Mouse (Mus musculus): ENCODE data around the gene Cnot3. TPM values are rescaled to one million over a fixed set of nuclear protein-coding genes. Genes with fewer than 3 reads are reported as not detected.

Cnot3 gene
- polyA plus RNA-seq, 1 experiment from 2014 or later, result 57.8 TPM

GRCm38 (mm10) chr7:3617242-3617995 lies 27.6 kb upstream of the Cnot3 start, which contains the start of gene Ndufa3:
TSS of gene Ndufa3 (plus strand) at chr7:3617373.
- Histone ChIP-seq H3K27ac (peak within 1 kb of the TSS; percentile 59), H3K4me1 (replicated peaks) (peaks cover 12% of the 10 kb centered on the region), H3K9ac (replicated peaks) (peak within 1 kb of the TSS; percentile 88), H3K27me3 (no peaks in the 10 kb centered on the region), H3K36me3 (peaks cover 30% of the 10 kb centered on the region), H3K4me2 (replicated peaks) (peak within 1 kb of the TSS; percentile 88), H3K9me3 (no peaks in the 10 kb centered on the region), H3K4me3 (replicated peaks) (peak within 1 kb of the TSS; percentile 82)
- under 1% methylated on average over 32 of the region's 32 CpGs for WGBS
- ATAC-seq, result peak; percentile 98

DNA sequence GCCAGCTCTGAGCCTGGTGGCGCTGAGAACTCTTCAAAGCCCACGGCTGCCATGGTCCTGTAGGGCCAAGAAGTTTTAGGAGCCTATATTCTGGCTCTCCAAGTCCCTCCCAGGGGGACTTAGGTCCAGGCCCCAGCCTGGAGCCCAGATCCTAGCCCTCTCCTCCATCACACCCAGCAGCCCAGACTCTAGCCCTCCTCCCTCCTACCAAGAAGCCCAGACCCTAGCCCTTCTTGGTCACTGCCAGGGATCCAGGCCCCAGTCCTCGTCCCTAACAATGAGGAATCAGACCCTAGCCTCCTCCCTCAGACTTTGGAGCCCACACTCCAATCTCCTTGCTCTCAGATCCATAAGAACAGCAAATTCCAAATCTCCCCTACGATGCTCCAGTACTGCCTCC lies 16.0 kb upstream of the Cnot3 start:
- no peaks in the 10 kb centered on the region for H3K27me3 ChIP-seq
- peaks cover 27% of the 10 kb centered on the region for H3K4me1 ChIP-seq (replicated peaks)
- peak; percentile 81 for ATAC-seq
- H3K27ac ChIP-seq, result peak overlapping the region; percentile 70; the same call in 1 of the 2 replicates
- peak overlapping the region; percentile 99 for H3K4me2 ChIP-seq (replicated peaks)
- H3K9ac ChIP-seq (replicated peaks), result peak overlapping the region; percentile 90
- peak overlapping the region; percentile 79 for H3K4me3 ChIP-seq (replicated peaks)
- peaks cover 44% of the 10 kb centered on the region for H3K36me3 ChIP-seq
- 41% methylated on average over 4 of the region's 4 CpGs for WGBS
- no peaks in the 10 kb centered on the region for H3K9me3 ChIP-seq

DNA sequence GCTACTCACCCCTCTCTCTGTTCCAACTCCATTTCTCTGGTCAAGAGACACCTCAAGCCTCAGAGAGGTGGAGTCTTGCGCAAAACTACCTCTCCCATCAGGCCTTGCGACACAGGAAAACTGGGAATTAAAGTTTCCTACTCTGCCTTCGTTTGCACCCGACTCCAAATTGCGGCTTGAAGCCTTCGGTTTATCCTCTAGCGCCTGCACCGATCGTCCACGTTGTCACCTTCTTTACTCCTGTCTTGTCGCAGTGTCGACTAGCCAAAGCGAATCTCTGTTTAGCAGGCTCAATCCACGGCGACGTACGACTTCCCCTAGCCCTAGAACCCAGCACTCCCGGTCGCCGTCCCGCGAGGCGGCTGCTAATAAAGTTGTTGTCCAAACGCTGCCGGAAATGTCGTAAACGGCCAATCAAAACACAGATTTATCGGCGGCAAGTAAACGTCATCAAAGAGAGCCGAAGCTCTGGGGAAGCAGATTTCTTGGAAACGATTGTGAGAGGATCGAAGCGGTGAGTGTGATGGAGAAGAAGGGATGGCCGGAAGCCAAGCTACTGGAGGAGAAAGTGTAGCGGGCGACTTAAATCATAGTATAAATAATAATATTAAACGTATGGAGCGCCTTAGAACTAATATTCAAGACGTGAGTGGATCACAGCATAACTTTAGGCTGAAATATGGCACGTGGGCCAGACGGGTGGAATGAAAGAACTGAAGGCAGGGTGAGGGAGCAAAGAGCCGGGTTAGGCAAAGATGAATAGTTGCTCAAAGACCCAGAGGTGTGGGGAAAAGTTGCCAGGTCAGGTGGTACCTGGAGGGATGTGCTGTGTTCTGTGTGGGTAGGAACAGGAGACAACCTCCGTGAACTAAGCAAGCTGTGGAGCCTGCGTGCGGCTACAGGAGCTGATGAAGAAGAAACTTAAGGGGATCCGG lies 15.3 kb upstream of the Cnot3 start, which contains the start of the genes Tfpt and Prpf31:
Gene Tfpt (minus strand): TSS at position 387 of the 935 bp plus-strand sequence.
Gene Prpf31 (plus strand): TSS at position 443 of the 935 bp plus-strand sequence.
- no peaks in the 10 kb centered on the region for H3K27me3 ChIP-seq
- peaks cover 44% of the 10 kb centered on the region for H3K36me3 ChIP-seq
- H3K4me2 ChIP-seq (replicated peaks), result peak within 1 kb of the TSS; percentile 99
- H3K4me1 ChIP-seq (replicated peaks), result peaks cover 27% of the 10 kb centered on the region
- peak; percentile 89 for ATAC-seq
- peak within 1 kb of the TSS; percentile 90 for H3K9ac ChIP-seq (replicated peaks)
- peak within 1 kb of the TSS; percentile 70; the same call in 1 of the 2 replicates for H3K27ac ChIP-seq
- WGBS, result under 1% methylated on average over 47 of the region's 47 CpGs
- no peaks in the 10 kb centered on the region for H3K9me3 ChIP-seq
- peak within 1 kb of the TSS; percentile 79 for H3K4me3 ChIP-seq (replicated peaks)

DNA sequence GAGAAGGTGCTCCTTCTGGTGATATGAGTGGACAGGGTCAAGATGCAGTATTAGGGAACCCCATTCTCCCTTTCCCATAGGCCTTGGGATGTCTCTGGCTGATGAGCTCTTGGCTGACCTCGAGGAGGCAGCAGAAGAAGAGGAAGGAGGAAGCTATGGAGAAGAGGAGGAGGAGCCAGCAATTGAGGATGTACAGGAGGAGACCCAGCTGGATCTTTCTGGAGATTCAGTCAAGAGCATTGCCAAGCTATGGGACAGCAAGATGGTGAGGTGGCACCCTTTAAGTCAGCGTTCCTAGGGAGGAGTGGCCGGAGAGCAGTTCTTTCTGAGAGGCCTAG lies 14.6 kb upstream of the Cnot3 start:
- Histone ChIP-seq H3K4me2 (replicated peaks) (peak overlapping the region; percentile 99), H3K9me3 (no peaks in the 10 kb centered on the region), H3K4me1 (replicated peaks) (peaks cover 27% of the 10 kb centered on the region), H3K27me3 (no peaks in the 10 kb centered on the region), H3K36me3 (peaks cover 44% of the 10 kb centered on the region), H3K9ac (replicated peaks) (peak overlapping the region; percentile 82), H3K4me3 (replicated peaks) (peak overlapping the region; percentile 79), H3K27ac (no peak overlapping the region)
- 74% methylated on average over 3 of the region's 3 CpGs for WGBS
- peak; percentile 10 for ATAC-seq

DNA sequence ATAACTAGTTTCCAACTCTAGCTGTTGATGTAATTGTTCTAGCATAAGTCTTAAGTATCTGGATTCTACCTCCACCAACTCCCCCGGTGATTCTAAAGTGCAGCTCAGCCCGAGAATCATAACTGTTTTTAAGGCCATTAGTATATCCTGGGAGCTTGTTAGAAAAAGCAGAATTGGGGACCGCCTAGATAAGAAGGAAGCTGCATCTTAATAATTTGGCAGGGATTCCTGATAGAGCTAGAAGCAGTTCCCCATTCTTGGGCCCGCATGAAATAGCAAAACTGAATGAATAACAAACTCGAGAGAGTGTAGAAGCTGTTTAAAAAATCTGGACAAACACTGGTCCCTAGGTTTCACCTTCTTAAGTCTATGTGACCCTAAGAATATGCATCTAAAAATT lies 1.7 kb upstream of the Cnot3 start:
- no peak overlapping the region for H3K9ac ChIP-seq (replicated peaks)
- WGBS, result 74% methylated on average over 5 of the region's 5 CpGs
- ATAC-seq, result no peak
- H3K36me3 ChIP-seq, result peaks cover 47% of the 10 kb centered on the region
- no peaks in the 10 kb centered on the region for H3K9me3 ChIP-seq
- no peak overlapping the region for H3K4me3 ChIP-seq (replicated peaks)
- no peak overlapping the region for H3K27ac ChIP-seq
- H3K4me2 ChIP-seq (replicated peaks), result 0 out of 2 replicates have a peak overlapping the region, but pooled peaks have one; percentile 68
- peaks cover 32% of the 10 kb centered on the region for H3K4me1 ChIP-seq (replicated peaks)
- H3K27me3 ChIP-seq, result no peaks in the 10 kb centered on the region

- H3K27me3 ChIP-seq, result no peaks in the 10 kb centered on the region
- H3K9ac ChIP-seq (replicated peaks), result 0 out of 2 replicates have a peak overlapping the region, but pooled peaks have one; percentile 39
- H3K27ac ChIP-seq, result no peak overlapping the region
- peak overlapping the region; percentile 68 for H3K4me2 ChIP-seq (replicated peaks)
- H3K4me3 ChIP-seq (replicated peaks), result peak overlapping the region; percentile 98
- H3K9me3 ChIP-seq, result no peaks in the 10 kb centered on the region
- ATAC-seq, result no peak
- H3K36me3 ChIP-seq, result peaks cover 42% of the 10 kb centered on the region
- H3K4me1 ChIP-seq (replicated peaks), result peaks cover 36% of the 10 kb centered on the region
- 24% methylated on average over 9 of the region's 9 CpGs for WGBS
Observed at GRCm38 (mm10) chr7:3643843-3644242, 1.2 kb upstream of the Cnot3 start.

- Histone ChIP-seq H3K27me3 (no peaks in the 10 kb centered on the region), H3K4me1 (replicated peaks) (peaks cover 41% of the 10 kb centered on the region), H3K9me3 (no peaks in the 10 kb centered on the region), H3K4me3 (replicated peaks) (peak overlapping the region; percentile 98), H3K27ac (peak overlapping the region; percentile 46; the same call in 1 of the 2 replicates), H3K36me3 (peaks cover 38% of the 10 kb centered on the region), H3K9ac (replicated peaks) (peak overlapping the region; percentile 39; the same call in 1 of the 2 replicates), H3K4me2 (replicated peaks) (peak overlapping the region; percentile 68)
- no peak for ATAC-seq
- WGBS, result under 1% methylated on average over 11 of the region's 11 CpGs
Observed at GRCm38 (mm10) chr7:3644348-3644671, 758 bp upstream of the Cnot3 start.

- Histone ChIP-seq H3K4me1 (replicated peaks) (peaks cover 41% of the 10 kb centered on the region), H3K27me3 (no peaks in the 10 kb centered on the region), H3K4me3 (replicated peaks) (peak overlapping the region; percentile 98), H3K9me3 (no peaks in the 10 kb centered on the region), H3K4me2 (replicated peaks) (peak overlapping the region; percentile 91), H3K27ac (peak overlapping the region; percentile 97), H3K36me3 (peaks cover 27% of the 10 kb centered on the region), H3K9ac (replicated peaks) (peak overlapping the region; percentile 98)
- WGBS, result under 1% methylated on average over 54 of the region's 58 CpGs
- peak; percentile 21; the same call in 1 of the 2 replicates for ATAC-seq
Observed at GRCm38 (mm10) chr7:3645488-3646025, 489 bp downstream of the Cnot3 start.

DNA sequence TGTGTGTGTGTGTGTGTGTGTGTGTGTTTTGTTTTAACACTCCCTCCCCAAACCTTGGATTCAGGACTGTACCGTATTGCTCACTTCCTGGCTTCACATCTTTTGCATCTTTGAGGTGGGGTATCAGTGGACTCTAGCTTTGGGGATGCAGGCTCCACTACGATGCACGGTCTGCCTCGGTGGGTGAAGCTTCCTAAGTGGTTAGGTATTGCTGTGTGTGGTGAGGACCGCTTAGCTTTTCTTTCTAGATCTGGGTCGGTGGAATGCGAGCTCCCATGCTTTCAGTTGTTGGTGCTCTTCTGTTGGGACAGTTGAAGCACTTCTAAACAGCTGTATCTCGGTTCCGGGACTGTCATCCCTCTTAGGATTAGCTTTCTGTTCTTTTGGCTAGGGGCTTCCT lies 1.1 kb downstream of the Cnot3 start:
- Histone ChIP-seq H3K9me3 (no peaks in the 10 kb centered on the region), H3K4me2 (replicated peaks) (peak overlapping the region; percentile 91), H3K27ac (peak overlapping the region; percentile 97; the same call in 1 of the 2 replicates), H3K4me1 (replicated peaks) (peaks cover 41% of the 10 kb centered on the region), H3K4me3 (replicated peaks) (peak overlapping the region; percentile 98), H3K27me3 (no peaks in the 10 kb centered on the region), H3K36me3 (peaks cover 27% of the 10 kb centered on the region), H3K9ac (replicated peaks) (peak overlapping the region; percentile 98)
- WGBS, result 16% methylated on average over 9 of the region's 9 CpGs
- no peak for ATAC-seq

DNA sequence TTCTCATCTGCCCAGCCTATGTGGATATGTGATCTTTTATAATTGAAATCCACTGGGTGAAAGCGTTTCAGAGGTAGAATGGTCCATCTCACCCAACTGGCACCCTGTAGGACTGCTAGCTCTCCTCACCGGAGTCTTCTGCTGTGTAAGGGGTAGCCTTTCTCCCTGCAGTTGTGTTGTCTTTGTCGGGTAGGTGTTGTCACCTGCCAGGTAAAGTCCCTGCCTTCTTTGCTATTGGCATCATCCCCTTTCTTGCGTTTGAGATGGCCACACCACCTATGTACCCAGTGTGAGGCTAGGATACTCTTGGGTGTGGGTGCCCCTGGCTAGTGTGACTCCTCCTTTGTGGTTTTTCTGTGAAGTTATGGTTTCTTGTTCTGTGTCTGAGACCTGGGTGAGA lies 1.6 kb downstream of the Cnot3 start:
- Histone ChIP-seq H3K4me2 (replicated peaks) (peak overlapping the region; percentile 91), H3K27ac (no peak overlapping the region; the same call in 1 of the 2 replicates), H3K4me1 (replicated peaks) (peaks cover 41% of the 10 kb centered on the region), H3K27me3 (no peaks in the 10 kb centered on the region), H3K4me3 (replicated peaks) (peak overlapping the region; percentile 98), H3K9ac (replicated peaks) (peak overlapping the region; percentile 98), H3K36me3 (peaks cover 27% of the 10 kb centered on the region), H3K9me3 (no peaks in the 10 kb centered on the region)
- 74% methylated on average over 4 of the region's 4 CpGs for WGBS
- ATAC-seq, result no peak

DNA sequence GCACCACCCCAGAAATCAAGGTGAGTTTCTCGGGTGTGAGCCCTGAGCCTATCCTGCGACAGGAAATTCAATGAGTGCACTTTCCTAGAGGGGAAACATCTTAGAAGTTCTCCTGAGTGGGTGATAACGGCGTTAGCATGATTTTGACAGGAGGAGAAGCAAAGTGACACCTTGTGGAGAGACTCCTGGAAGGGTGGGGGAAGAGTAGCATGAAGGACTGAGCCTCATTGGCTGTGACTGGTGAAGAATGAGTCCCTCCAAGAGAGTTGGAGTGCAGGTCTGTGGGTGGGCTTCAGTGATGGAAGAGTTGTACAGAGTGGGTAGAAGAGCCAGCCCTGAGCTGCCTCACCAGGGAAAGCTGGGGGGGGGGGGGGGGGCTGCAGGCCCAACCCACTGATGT lies 11.9 kb downstream of the Cnot3 start:
- Histone ChIP-seq H3K9me3 (no peaks in the 10 kb centered on the region), H3K36me3 (peaks cover 100% of the 10 kb centered on the region), H3K4me1 (replicated peaks) (no peaks in the 10 kb centered on the region), H3K27me3 (no peaks in the 10 kb centered on the region), H3K4me2 (replicated peaks) (no peak overlapping the region), H3K27ac (no peak overlapping the region), H3K9ac (replicated peaks) (no peak overlapping the region), H3K4me3 (replicated peaks) (no peak overlapping the region)
- WGBS, result 89% methylated on average over 4 of the region's 4 CpGs
- no peak for ATAC-seq
